Mouse (Mus musculus) midbrain, embryonic 14.5 days (tissue): ENCODE measurements around the gene Gpr87. TPM values are rescaled to one million over a fixed set of nuclear protein-coding genes. Genes with fewer than 3 reads are reported as not detected.

Experiments used
- ATAC-seq: fragments of 200-750 bp; cut with Nextera tagmentation; 2 replicates; pipeline ENCODE4 v1.8.0; 2017; ENCODE audit warnings: moderate number of reproducible peaks, moderate library complexity; ENCODE audit not compliant: low FRiP score, low TSS enrichment
- DNase-seq: peaks from one replicate; pipeline ENCODE4 v3.0.0-alpha.2; 2015
- H3K27ac ChIP-seq: fragments of 300-500 bp; sonication (generic); replicated peaks from 2 replicates; pipeline ENCODE4 v1.5.1; 2014; ENCODE audit warnings: mild to moderate bottlenecking, low read depth, low read length, moderate library complexity
- H3K27me3 ChIP-seq: fragments of 300-500 bp; sonication (generic); 2 replicates; pipeline ENCODE4 v1.6.1; 2014; ENCODE audit warnings: low read length, control low read depth, mixed read lengths; ENCODE audit not compliant: control insufficient read depth, insufficient read depth
- H3K36me3 ChIP-seq: fragments of 300-500 bp; sonication (generic); 2 replicates; pipeline ENCODE4 v1.6.1; 2014; ENCODE audit warnings: low read length, control low read depth; ENCODE audit not compliant: control insufficient read depth, insufficient read depth
- H3K4me1 ChIP-seq: fragments of 300-500 bp; sonication (generic); 2 replicates; pipeline ENCODE4 v1.6.1; 2014; ENCODE audit warnings: mild to moderate bottlenecking, antibody characterized with exemption, low read length, control low read depth; ENCODE audit not compliant: control insufficient read depth, insufficient read depth
- H3K4me2 ChIP-seq: fragments of 300-500 bp; sonication (generic); 2 replicates; pipeline ENCODE4 v1.6.1; 2014; ENCODE audit warnings: mild to moderate bottlenecking, low read length, moderate library complexity
- H3K4me3 ChIP-seq: fragments of 300-500 bp; sonication (generic); replicated peaks from 2 replicates; pipeline ENCODE4 v1.5.1; 2014; ENCODE audit warnings: low read depth, low read length
- H3K9ac ChIP-seq: fragments of 300-500 bp; sonication (generic); replicated peaks from 2 replicates; pipeline ENCODE4 v1.6.1; 2014; ENCODE audit warnings: mild to moderate bottlenecking, low read length, moderate library complexity
- H3K9me3 ChIP-seq: fragments of 300-500 bp; sonication (generic); 2 replicates; pipeline ENCODE4 v1.6.1; 2016; ENCODE audit warnings: low read length, control low read depth, mixed read lengths; ENCODE audit not compliant: control insufficient read depth
- WGBS: fragments of 180-500 bp; shearing (Covaris S2); extraction: QIAGEN DNeasy Blood & Tissue Kit; methylation state at CpG from one replicate; pipeline ENCODE4 v1.1.7; 2014; 5-methylcytosine and 5-hydroxymethylcytosine counted together
- polyA plus RNA-seq: library from polyadenylated mRNA; unstranded; fragments of >200 nt; fragmentation: Nextera tagmentation; extraction: Ambion mirVana; gene quantifications from 2 replicates; pipeline ENCODE4 v1.2.1, GENCODE M21; 2014

Gene Gpr87
- 0.20 and 0.26 TPM in 2 replicates for polyA plus RNA-seq

DNA sequence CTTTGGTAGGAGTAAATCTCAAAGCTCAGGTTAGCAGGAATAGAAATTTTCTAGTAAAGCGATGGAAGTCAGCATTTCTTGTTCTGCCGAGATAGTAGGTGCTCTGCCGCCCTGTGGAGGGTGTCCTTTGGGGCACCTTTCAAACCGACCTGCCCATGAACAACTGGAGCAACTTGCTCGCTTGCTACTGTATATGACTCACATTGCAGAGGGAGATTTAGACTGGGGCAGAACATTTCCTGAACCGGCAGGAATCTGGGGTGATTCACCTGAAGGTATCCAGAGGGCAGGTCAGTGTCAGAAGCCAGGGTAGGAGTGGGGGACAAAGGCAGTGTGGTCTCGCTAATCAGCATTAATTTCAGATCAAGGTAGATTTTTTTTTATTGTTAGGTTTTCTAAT, at the start of gene Gpr87:
Gene Gpr87, minus strand, starts transcription at position 167 of the 400 bp plus-strand sequence.
- Histone ChIP-seq H3K27ac (no peak within 1 kb of the TSS), H3K9me3 (no peaks in the 10 kb centered on the region), H3K4me1 (no peaks in the 10 kb centered on the region), H3K9ac (no peak within 1 kb of the TSS), H3K36me3 (no peaks in the 10 kb centered on the region), H3K4me2 (no peak within 1 kb of the TSS), H3K4me3 (no peak within 1 kb of the TSS), H3K27me3 (no peaks in the 10 kb centered on the region)
- ATAC-seq (no peak), DNase-seq (no peak)
- WGBS: 88% methylated on average over 7 of the region's 7 CpGs

DNA sequence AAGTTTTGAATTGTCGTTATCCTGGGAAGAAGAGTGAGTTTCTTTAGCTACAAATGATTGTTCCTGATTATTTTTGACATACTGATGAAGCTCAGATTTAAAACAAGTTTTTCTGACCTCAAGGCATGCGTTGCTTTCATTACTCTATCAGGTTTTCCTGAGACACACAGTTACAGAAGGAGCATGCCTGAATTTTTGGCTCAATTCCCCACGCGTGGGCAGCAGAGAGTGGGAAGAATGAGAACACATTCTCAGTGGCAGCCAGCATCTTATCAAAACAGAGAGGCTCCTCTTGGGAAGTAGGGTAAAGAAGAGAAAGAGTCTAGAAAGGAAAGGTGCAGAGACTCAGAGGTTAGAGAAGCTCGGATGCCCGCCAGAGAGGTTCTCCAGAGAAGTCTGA, 48.5 kb upstream of the Gpr87 start:
- Histone ChIP-seq H3K27ac (no peak overlapping the region), H3K4me2 (no peak overlapping the region), H3K9me3 (no peaks in the 10 kb centered on the region), H3K4me1 (no peaks in the 10 kb centered on the region), H3K4me3 (no peak overlapping the region), H3K27me3 (no peaks in the 10 kb centered on the region), H3K9ac (no peak overlapping the region), H3K36me3 (no peaks in the 10 kb centered on the region)
- no peak for DNase-seq
- WGBS: 89% methylated on average over 6 of the region's 6 CpGs
- ATAC-seq: no peak

DNA sequence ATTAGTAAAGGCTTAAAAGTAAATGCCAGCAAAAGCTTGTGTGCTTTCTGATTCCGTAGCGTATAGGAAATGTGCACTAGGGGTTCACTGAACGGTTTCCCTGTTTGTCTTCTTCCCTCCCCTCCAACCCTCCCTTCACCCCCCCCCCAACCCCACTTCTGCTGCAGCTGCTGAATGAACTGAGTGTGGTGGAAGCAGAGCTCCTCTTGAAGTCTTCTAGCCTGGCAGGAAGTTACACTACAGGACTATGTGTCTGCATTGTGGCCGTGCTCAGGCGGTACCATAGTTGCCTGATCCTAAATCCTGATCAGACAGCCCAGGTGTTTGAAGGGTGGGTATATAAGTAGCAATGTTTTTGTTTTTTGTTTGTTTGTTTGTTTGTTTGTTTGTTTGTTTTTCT, 40.0 kb upstream of the Gpr87 start:
- ATAC-seq (no peak), DNase-seq (no peak)
- no peaks in the 10 kb centered on the region for H3K36me3 ChIP-seq
- H3K4me3 ChIP-seq: no peak overlapping the region
- H3K27me3 ChIP-seq: no peaks in the 10 kb centered on the region
- H3K4me2 ChIP-seq: no peak overlapping the region
- H3K9ac ChIP-seq: no peak overlapping the region
- no peak overlapping the region for H3K27ac ChIP-seq
- no peaks in the 10 kb centered on the region for H3K9me3 ChIP-seq
- 85% methylated on average over 5 of the region's 5 CpGs for WGBS
- no peaks in the 10 kb centered on the region for H3K4me1 ChIP-seq

DNA sequence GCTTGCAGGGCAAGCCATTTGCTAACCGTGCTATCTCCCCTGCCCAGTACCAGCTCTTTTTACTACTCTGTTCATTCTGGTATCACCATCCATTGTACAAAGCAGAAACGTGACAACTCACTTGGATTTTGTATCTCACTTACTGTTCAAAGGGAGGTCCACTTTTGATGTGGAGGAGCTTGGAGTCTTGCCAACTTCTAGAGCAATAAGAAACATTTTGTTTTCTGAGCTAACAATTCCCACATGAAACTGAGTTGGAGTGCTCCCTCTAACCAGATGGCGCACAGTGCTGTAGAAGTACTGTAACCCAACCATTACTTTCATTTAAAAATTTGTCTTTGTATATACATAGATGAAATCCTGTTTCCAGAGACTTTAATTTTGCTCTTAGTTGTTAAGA, 36.0 kb upstream of the Gpr87 start:
- ATAC-seq (no peak), DNase-seq (peak; percentile 24)
- Histone ChIP-seq H3K36me3 (no peaks in the 10 kb centered on the region), H3K9me3 (no peaks in the 10 kb centered on the region), H3K4me1 (no peaks in the 10 kb centered on the region), H3K27ac (no peak overlapping the region), H3K4me2 (no peak overlapping the region), H3K9ac (no peak overlapping the region), H3K4me3 (no peak overlapping the region), H3K27me3 (no peaks in the 10 kb centered on the region)
- 76% methylated on average over 3 of the region's 3 CpGs for WGBS

DNA sequence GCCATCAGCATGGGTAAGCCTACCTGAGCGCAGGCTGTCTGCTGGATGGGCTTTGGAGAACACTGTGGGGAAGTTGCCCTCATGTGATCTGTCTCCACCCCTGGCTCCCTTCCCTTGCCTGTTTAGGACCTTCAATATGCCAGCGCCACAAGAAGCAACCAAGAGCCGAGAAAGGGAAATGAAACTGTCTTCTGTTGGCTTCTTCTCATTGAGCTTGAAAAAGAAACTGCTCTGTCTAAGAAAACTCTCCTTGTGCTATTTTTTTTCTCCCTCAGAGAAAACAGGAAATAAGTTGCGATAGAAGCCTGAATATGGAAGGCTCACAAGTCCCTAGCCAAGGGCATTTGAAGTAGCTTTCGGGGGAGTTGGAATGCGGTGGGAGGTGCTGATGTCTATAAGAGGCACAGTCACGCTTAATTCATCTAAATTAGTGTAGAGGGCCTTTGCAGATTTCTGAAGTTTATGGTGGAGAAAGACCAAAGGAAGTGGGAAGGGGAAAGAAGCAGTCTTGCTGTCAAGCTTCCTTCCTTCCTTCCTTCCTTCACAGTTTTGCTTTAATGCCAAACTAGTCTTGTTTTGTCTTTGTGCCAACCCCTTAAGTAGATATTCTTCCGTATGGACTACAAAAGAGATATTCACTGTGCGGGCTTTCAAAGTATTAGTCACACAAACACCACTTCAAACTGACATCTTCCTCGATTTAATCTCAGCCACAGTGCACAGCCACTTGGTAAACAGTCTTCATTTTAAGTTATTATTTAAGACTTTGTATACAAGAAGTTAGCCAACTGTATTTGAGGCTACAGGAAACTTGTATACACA, 34.0 kb upstream of the Gpr87 start:
- Histone ChIP-seq H3K27ac (no peak overlapping the region), H3K4me1 (no peaks in the 10 kb centered on the region), H3K4me2 (no peak overlapping the region), H3K4me3 (no peak overlapping the region), H3K36me3 (no peaks in the 10 kb centered on the region), H3K9me3 (no peaks in the 10 kb centered on the region), H3K9ac (no peak overlapping the region), H3K27me3 (no peaks in the 10 kb centered on the region)
- ATAC-seq (no peak), DNase-seq (no peak)
- WGBS: 58% methylated on average over 10 of the region's 10 CpGs

DNA sequence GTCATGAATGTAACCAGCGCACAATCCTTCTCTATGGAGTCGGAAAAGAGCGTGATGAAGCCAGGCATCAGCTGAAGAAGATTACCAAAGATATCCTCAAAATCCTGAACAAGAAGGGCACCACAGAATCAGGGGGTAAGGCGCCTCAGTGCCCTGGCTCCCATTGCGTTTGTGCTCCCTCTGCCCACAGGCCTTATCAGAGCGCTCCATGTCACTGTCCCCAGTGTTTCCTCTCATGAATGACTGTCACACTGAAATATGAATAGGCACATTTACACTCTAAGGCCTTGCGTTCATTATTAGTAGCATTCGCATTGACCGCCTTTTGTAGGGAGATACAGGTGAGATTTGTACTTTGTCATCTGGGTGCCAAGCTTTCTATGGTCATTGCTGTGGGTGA, 32.8 kb upstream of the Gpr87 start:
- Histone ChIP-seq H3K27ac (no peak overlapping the region), H3K27me3 (no peaks in the 10 kb centered on the region), H3K9me3 (no peaks in the 10 kb centered on the region), H3K4me1 (no peaks in the 10 kb centered on the region), H3K9ac (no peak overlapping the region), H3K4me2 (no peak overlapping the region), H3K4me3 (no peak overlapping the region), H3K36me3 (no peaks in the 10 kb centered on the region)
- DNase-seq (no peak), ATAC-seq (no peak)
- WGBS: 98% methylated on average over 9 of the region's 9 CpGs

DNA sequence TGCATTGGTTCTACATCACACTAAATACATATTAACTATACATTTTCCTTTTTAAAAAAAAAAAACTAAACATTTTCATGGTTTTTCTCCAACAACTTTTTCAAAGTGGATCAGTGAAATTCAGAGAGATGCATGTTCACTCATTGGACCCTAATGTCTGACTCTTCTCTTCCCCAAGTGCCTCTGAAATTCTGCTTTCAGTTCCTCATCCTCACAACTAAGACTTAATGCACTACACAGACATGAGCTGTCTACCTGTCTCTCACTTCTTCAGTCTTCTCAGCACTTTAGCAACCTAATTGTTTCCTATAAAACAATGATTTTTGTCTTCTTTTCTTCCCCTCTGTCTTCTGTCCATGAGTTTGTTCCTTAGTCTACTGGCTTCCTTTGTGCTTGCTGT, 30.5 kb upstream of the Gpr87 start:
- Histone ChIP-seq H3K4me2 (no peak overlapping the region), H3K9ac (no peak overlapping the region), H3K4me3 (no peak overlapping the region), H3K9me3 (no peaks in the 10 kb centered on the region), H3K4me1 (no peaks in the 10 kb centered on the region), H3K27me3 (no peaks in the 10 kb centered on the region), H3K36me3 (no peaks in the 10 kb centered on the region), H3K27ac (no peak overlapping the region)
- no peak for ATAC-seq
- no peak for DNase-seq

DNA sequence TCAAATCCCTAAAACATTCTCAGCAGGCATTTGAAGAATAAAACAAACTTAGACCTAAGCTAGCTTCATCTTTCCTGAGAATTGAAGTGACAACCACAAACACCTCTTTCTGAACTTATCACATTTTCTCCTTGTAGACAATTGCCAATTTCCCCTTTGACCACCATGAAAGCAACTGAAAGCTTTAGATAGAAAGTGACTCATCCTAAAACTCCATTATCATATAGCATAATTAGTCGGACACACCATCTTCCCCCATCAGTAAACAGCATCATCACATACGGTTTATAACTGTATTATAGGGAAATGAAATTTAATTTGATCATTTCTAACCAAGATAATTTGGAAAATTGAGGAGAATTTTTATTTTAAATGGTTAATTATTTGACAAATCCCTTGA, 27.4 kb upstream of the Gpr87 start:
- ATAC-seq (no peak), DNase-seq (no peak)
- Histone ChIP-seq H3K27ac (no peak overlapping the region), H3K9me3 (no peaks in the 10 kb centered on the region), H3K9ac (no peak overlapping the region), H3K4me1 (no peaks in the 10 kb centered on the region), H3K27me3 (no peaks in the 10 kb centered on the region), H3K4me2 (no peak overlapping the region), H3K36me3 (no peaks in the 10 kb centered on the region), H3K4me3 (no peak overlapping the region)
- WGBS: 95% methylated on average over 2 of the region's 2 CpGs

DNA sequence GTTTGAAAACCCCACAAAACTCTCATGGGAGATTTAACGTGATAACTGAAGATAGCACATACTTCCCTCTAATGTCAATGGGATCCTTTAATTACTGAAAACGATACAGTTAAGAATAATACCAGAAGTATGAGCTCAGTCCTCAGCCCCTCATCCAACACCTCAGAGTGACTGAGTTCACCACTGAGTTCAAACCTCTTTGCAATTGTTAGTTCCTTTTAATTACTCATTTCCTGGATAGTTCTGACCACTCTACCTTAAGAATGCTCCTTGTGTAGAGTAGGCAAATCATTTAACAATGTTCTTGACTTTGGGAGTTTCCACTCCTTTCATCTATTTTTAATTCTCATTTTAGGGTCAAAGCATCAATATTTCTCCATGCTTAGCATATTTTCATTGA, 24.4 kb upstream of the Gpr87 start:
- Histone ChIP-seq H3K4me2 (no peak overlapping the region), H3K9ac (no peak overlapping the region), H3K9me3 (no peaks in the 10 kb centered on the region), H3K36me3 (no peaks in the 10 kb centered on the region), H3K4me3 (no peak overlapping the region), H3K4me1 (no peaks in the 10 kb centered on the region), H3K27me3 (no peaks in the 10 kb centered on the region), H3K27ac (no peak overlapping the region)
- DNase-seq (no peak), ATAC-seq (no peak)
- 92% methylated on average over 2 of the region's 2 CpGs for WGBS
